12 mouse cellular contexts compared by ENCODE assay signal in genomic region chr16:24991059-24991541, GRCm38 (mm10).
A peak's percentile ranks its signal among the peaks of the same experiment; 100 is the strongest.
DNase-seq lines count a peak whose midpoint lies in the region; ATAC-seq lines count a peak whose summit lies in the region.
"Had no signal": no experiment of that assay in that cellular context is flagged by ENCODE, and none has a peak within 500 bp of the region (broad histone marks: within the 10 kb centered on the region; RNA-seq: fewer than 3 reads in every experiment).

No protein-coding gene starts in this region.

- H3K4me1 ChIP-seq in hindbrain, embryonic 10.5 days (replicated peaks), result no peaks in the 10 kb centered on the region

- WGBS in hindbrain, embryonic 10.5 days, result 86% methylated on average over 10 of the region's 10 CpGs

- no peak overlapping the region for H3K4me3 ChIP-seq in hindbrain, embryonic 10.5 days
- H3K4me3 ChIP-seq: myocyte had no signal

- H3K27ac ChIP-seq in hindbrain, embryonic 10.5 days, result no peak overlapping the region

- no peaks in the 10 kb centered on the region for H3K36me3 ChIP-seq in hindbrain, embryonic 10.5 days
- H3K36me3 ChIP-seq: G1E had no signal

- DNase-seq in cerebellum, adult 18-20 months, result peak; percentile 60 to 65
- DNase-seq in layer of hippocampus, adult 18-20 months (ENCODE audit: low spot score in 2 of 2), result peak; percentile 30 to 61
- DNase-seq in right cerebral cortex, adult 2 months (ENCODE audit: low spot score in 2 of 2), result peak; percentile 41 to 59
- DNase-seq in retina, postnatal 1 day, result no peak
- no peak for DNase-seq in hindbrain, embryonic 10.5 days (ENCODE audit: low spot score)
- DNase-seq: heart, postnatal 4 days; kidney, adult 9 months; lung, embryonic 14.5 days had no signal

- H3K27me3 ChIP-seq in hindbrain, embryonic 10.5 days (ENCODE audit: insufficient read depth, poor library complexity, severe bottlenecking), result no peaks in the 10 kb centered on the region

- no peaks in the 10 kb centered on the region for H3K9me3 ChIP-seq in hindbrain, embryonic 10.5 days

- peak; percentile 80 for ATAC-seq in cerebellum, adult (ENCODE audit: insufficient number of reproducible peaks, low FRiP score, low TSS enrichment)
- no peak for ATAC-seq in CD4-positive, CD25-positive, alpha-beta regulatory T cell, adult 4 months

Comparison
In these comparisons a context has a peak if more than half of its experiments do, and no peak if none do; other contexts are left out.
1. DNase-seq: peak in cerebellum, adult 18-20 months (2 of 2), layer of hippocampus, adult 18-20 months (2 of 2) and right cerebral cortex, adult 2 months (2 of 2); none in retina, postnatal 1 day (single experiment) and hindbrain, embryonic 10.5 days (single experiment).